Mouse (Mus musculus) frontal cortex, adult 2 months (tissue): ENCODE data around the gene Ltn1. TPM values are rescaled to one million over a fixed set of nuclear protein-coding genes. Genes with fewer than 3 reads are reported as not detected.
A peak's percentile ranks its signal among the peaks of the same experiment; 100 is the strongest.

Experiments used
- DNase-seq, 2 experiments: peaks; one replicate each; pipeline ENCODE4 v3.0.0; 2022; ENCODE audit warnings: low spot score in 1 of 2; ENCODE audit errors: extremely low spot score in 1 of 2
- polyA plus RNA-seq: library from polyadenylated mRNA; depleted of rRNA; stranded (reverse); fragments of >200 nt; gene quantifications from 2 replicates; pipeline ENCODE4 v1.2.3, GENCODE M21; 2012; rRNA removed

Gene Ltn1
- polyA plus RNA-seq, result 15.7 and 17.2 TPM in 2 replicates

DNA sequence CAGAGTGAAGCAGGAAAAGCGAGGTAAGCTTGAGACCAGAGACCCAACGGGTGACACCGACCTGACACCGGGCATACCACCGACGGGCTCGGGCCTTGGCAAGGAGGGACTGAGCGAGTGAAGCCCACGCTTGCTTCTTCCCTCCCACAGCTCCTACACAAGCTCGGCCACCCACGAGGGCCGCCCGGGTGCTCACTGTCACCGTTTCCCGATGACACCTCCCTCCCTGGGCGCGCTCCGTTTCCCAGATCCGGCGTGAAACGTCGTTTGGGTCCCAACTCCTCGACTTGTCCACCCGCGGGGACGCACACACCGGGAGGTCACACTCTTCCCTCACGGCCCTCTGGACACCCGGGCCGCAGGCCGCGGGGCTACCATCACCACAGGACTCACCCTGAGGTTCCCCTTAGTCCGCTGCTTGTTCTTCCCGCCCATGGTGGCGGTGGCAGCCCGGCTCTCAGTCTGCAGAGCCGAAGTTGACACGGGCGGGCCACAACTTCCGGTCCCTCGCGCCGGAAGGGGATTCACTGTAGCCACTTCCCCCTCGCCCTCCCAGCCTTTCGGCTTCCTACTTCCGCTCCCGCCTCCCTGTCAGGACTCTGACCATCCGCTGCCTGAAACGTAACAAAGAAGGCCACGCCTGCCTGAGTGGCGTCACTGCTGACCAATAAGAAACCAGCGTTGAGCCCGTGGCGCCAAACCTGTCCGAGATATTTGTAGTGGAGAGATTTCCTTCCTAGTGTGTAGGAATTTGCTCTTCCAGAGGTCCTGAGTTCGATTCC, at the start of gene Ltn1:
Ltn1 (minus strand) TSS at position 580 of the 782 bp plus-strand sequence.
- DNase-seq, result peak; percentile 98 to 99

DNA sequence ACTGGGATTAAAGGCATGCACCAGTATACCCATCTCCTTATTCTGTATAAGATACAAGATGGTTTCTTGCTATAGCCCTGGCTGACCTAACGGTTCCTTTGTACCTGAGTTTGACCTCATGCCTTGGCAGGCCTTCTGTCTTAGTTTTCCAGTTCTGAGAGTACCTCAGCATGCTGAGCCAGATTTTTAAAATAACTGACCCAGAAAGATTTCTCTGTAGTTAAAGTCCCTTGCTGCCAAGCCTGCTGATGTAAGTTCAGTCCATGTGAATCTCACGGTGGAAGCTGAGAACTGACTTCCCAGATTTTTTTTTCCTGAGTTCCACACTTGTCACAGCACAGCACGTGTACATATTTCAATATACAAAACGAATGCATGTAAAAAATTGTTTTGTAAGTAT, 38.2 kb upstream of the Ltn1 start:
- no peak for DNase-seq

DNA sequence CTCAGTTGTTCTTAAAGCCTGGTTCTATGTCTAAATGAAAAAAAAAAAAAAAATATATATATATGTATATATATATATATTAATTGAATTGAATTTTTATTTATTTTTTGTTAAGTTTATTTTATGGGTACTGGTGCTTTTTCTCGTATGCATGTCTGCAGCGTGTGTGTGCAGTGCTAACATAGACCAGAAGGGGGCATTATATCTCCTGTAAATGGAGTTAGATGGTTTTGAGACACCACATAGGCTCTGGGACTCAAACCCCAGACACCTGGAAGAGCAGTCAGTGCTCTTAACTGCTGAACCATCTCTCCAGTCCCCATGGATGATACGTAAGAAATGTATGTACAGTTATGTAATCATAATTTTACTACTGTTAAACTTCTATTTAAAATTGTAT, 26.3 kb upstream of the Ltn1 start:
- no peak for DNase-seq

DNA sequence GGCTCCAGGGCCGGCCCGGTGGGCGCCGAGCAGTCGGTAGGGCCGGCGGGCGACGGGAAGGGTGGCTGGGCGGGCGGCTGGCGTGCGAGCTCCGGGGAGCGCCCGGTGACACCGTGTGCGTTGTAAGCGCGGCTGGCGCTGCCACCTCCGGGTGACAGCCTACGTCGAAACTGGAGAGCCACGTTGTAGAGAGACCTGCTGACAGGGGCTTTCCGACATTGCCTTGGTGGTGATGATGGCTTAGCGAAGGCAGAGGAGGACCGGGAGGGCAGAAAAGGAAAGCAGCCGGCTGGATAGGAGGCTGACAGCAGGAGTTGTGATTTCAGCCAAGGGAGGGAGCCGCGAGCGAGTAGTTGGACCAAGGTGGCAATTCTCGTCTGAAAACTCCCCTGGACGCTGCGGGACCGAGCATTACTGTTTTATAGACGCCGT, 22.8 kb upstream of the Ltn1 start:
- DNase-seq, result peak in 1 of 2 experiments; percentile 42

DNA sequence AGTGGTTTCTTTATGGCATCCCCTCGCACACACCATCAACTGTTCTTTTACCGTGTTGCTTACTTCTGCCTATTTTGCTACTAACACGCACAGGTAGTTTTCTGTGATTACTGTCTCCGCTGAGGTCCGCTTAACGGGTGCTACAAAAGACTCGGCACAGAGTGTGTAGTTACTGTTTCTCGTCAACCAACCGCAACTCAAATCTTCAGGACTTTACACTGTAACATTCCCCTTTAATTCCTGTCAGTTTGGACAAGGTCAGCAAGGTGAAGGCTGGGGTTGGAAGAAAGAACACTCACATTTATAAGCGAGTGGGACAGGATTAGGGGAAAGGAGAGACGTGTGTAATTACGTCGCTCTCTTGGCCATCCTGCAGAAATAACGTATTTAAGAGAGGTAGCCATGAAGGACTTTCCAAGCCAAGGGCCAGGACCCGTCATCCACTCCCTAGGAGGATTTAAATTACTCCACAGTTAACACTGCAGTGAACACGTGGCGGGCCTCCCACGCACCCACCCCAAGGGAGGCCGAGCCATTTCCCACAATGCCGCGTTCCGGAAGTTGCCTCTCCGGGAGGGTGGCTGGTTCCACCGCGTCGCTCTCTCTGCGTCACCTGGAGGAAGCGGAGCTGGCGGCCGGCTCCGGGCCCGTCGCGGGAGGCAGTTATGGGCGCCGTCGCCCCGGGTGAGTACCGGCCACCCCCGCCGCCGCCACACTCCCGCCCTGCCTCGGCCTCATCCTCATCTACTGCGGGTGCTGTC, 22.2 kb upstream of the Ltn1 start, which contains the start of gene Usp16:
Usp16 (plus strand) TSS at position 285 of the 761 bp plus-strand sequence.
- peak; percentile 81 to 97 for DNase-seq

DNA sequence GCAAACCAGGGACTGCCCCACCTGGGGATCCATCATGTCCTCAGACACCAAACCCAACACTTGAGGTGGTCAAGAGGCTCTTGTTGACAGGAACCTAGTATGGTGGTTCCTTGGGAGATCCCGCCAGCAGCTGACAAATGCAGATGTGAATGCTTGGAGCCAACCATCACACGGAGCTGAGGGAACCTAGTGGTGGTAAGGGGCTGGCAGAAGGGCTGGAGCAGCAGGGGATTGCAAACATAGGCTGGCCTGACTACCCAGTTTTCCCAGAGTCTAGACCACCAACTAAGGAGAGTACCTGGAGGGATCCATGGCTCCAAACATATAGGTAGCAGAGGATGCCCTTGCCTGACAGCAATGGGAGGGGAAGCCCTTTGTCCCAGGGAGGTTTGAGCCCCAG, 20.8 kb upstream of the Ltn1 start:
- no peak for DNase-seq

DNA sequence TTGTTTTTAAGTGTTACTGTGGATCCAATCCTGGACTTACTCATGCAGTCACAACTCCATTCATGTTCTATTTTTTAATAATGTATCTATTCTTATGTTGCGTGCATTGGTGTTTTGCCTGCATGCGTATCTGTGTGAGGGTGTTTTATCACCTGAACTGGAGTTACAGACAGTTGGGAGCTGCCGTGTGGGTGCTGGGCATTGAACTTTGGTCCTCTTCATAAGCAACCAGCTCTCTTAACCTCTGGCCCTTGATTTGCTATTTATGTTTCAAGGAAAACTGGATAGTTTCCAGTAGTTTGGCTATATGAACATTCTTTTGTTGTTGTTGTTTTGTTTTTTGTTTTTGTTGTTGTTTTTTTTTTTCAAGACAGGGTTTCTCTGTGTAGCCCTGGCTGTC, 13.1 kb upstream of the Ltn1 start:
- no peak for DNase-seq

DNA sequence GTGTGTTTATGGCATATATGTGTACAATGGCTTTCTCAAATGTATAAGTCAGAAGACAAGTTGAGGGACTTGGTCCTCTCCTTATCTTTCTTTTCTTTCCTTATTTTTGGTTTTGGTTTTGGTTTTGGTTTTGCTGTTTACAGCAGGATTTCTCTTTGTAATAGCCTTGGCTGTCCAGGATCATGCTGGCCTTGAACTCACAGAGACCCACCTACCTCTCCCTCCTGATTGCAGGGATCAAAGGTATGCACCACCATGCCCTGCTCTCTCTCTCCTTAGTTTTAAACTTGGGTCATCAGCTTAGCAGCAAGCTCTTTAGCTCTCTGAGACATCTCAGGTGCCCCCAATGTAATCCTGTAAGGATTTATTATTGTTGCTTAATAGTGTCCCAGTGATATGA, 12.7 kb upstream of the Ltn1 start:
- no peak for DNase-seq

DNA sequence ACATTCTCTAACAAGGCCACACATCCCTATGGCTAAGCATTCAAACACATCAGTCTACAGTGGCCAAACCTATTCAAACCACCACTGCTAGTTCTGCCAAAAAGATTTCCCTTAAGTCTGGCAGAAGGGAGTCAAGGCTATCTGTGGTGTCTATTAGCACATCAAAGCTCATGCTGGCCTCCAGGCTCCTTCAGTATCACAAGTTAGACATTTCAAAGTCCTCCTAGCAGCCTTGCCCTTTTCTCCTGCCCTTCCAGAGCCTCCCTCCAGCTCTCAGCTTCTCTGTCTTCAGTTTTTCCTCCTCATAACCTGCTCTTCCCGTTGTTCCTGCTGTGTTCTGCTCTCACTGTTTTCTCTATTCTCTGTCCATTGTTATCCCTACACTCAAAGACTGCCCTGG, 11.7 kb upstream of the Ltn1 start:
- no peak for DNase-seq

DNA sequence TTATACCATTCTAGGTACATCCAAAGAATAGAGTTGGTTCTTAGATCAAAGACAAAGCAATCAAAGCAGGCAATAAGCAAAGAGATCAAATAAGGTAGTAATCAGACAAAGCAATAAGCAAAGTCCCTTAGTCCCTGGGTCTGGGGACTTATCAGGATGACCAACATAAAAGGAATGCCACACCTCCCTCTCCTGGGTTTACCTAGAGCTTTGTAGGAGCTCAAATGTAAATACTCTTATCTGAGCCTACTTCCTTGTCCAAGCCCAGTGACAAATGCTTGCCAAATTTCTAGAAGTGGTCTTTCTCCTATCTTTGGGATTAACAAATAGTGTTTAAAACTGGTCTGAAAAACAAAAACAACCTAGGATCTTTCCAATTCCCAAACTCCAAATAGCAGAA, 10.8 kb upstream of the Ltn1 start:
- DNase-seq, result no peak

DNA sequence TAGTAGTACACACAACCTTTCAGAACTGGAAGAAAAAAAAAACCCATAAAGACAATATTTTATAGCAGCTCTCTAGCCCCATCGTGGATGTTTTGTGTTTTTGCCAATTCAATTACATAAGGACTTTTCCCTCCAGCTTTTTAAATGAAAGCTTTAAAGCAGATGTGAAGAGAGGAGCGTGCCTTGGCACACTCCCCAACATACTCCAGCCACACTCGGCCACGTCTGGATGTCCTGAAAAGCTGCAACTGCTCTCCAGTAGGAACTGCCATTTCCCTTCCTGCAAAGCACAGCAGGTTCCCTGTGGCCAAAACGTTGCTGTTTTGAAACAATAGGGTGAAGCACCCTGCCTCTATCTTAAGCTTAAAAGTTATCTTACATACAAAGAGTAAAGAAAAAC, 9.9 kb upstream of the Ltn1 start:
- DNase-seq, result no peak

DNA sequence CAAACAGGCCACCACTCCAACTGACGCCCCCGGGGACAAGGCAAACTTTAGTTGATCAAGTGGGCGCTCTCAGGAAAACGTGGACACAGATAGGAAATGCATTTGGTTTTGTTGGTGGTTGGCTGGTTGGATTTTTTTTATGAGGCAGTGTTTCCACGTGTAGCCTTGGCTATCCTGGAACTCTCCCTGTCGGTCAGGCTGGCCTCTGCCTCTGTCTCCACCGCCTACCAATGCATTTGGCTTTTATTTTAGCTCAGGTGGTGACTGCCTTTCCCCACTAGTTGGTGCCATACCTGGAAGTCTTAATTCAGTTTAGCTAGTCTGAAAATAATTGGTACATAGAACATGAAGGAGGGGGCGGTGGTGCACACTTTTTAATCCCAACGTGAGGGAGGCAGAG, 8.7 kb upstream of the Ltn1 start:
- DNase-seq, result no peak

DNA sequence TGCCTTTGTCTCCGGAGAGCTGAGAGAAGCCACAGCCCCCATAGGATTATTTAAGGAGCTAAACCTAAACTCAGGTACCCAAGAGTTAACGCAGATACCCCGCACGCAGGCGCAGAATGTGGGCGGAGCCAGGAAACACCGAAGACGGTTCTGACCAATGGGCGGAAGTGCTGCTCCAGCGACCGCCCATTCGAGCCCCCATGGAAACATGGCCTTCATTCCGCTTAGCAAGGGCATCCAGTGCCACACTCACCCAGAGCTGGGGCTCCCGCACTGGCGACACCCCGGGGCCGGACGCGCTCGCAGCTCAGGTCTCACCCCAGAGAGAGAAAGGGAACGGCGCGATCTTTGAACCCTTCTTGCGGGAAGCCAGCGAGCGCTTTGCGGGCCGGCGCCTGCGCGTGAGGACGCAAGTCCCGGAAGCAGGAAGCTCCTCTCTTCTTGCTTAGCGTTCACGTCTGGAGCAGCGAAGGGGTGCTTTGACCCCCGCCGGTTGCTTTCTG, 7.8 kb upstream of the Ltn1 start, which contains the start of gene Rwdd2b:
Rwdd2b (minus strand) TSS at position 390 of the 503 bp plus-strand sequence.
- DNase-seq, result peak; percentile 82 to 95

DNA sequence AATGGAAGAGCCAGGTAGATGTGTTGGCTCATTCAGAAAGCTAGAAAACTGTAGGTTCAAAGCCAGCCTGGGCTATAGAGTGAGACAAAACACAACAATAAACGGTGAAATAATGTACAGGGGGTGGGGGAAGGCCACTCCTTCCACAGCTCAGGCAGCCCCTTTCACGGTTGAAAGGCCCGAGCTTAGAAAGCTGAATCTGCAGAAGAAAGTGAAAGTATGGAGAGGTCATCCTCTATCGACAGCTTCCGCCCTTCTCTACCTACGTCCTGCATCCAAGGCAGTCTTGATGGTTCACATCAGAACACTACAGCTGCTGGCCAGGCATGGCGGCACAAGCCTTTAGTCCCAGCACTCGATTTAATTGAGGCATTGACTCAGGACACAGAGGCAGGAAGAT, 6.3 kb upstream of the Ltn1 start:
- no peak for DNase-seq

DNA sequence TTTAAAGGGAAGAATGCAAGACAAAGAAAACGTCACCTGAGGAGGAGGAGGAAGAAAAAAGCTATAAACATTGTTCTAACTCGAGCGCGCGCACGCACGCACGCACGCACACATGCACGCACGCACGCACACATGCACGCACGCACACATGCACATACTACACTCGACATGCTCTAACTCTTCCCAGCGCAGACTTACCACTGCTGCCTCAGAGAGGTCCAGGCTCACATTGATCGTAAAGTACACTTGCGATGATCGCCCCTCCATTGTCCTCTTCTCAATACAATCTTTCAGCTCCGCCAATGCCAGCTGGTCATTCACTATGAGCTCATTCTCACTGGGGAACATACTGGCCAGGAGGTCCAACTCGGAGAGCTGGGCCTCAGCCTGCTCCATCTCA, 4.7 kb upstream of the Ltn1 start:
- DNase-seq, result no peak

DNA sequence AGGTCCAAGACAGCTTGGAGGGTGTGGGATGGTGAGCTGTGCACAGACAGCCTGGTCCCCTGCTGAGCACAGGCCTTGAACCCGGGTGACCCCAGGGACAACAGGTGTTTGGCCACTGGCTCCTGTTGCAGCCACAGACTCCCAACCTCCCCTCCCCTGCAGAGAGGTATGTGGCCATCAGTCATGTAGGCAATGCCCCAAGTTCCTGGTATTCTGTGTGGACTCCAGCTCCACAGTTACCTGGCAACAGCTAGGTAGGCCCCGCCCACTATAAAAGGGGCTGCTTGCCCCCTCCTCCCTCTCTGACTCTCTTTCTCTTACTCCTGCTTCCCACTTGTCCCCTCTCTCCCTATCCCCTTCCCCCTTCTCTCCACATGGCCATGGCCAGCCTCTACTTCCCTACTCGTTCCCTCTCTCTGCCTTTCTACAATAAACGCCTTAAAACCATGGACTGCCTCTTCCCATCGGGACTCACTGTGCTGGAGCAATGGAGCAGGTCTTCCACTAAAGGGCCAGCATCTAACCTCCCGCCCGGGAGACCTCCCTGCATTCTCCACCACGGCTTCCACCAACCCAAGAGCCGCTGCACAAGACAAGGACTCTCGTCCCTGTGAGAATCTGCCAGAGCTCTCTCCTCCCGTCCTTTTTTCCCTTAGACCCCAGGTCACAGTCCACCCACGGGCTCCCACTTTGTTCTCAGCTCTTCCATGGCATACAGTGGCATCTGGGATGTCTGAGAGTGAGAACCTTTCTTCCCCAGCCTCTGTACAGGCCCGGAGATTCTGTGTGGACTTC, 3.2 kb upstream of the Ltn1 start:
- no peak for DNase-seq

DNA sequence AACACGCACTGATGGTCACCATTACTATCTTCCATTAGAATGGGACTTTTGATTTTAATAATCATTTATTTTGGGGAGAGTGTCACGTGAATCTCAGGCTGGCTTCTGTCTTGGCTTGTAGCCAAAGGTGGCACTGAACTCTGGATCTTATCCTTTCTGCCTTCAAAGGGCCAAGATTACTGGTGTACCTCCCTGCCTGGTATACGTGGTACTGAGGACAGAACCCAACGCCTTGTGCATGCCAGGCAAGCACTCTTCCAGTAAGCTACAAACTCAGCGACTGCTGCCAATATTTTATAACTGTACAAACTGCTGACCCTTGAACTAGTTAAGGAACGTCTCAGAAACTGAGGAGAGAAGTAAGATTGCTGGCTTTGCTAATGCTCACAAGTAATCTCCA, 2.5 kb upstream of the Ltn1 start:
- DNase-seq, result no peak

DNA sequence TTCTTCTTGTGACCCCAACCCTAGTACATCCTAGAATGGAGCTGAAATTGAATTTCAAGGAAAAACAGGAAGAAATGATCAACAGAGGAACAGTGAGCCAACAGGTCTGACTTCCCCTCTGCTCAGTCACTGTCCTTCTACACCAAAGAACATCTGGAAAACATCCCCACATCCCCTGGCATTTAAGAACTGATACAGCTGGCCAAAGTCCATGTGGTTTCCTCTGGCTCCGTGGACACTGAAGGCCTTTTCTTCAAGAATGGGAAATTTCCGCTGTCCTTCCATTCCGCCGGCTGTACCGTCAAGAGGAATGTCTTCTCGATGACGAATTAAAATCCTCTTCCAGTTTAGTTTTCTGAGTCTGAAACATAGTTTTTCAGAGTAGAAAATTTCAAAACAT, 1.9 kb upstream of the Ltn1 start:
- no peak for DNase-seq

DNA sequence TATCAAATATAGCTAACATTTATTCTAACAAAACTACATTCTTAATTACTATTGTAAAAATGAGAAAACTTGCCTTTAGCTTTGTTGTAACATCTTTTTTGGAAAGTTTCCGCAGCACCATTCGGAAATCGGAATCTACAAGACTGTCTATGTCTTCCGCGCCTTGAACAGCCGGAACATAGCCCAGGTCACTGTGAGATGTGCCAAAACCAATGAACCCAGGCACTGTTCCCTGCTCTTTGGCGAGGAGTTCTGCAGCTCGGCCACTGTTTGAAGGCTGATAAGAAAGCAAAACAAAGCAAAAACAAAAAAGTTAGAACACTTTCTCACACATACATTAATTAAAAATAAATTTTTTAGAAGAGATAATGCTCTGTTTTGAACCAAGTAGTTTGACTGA, 4.9 kb downstream of the Ltn1 start:
- DNase-seq, result no peak

DNA sequence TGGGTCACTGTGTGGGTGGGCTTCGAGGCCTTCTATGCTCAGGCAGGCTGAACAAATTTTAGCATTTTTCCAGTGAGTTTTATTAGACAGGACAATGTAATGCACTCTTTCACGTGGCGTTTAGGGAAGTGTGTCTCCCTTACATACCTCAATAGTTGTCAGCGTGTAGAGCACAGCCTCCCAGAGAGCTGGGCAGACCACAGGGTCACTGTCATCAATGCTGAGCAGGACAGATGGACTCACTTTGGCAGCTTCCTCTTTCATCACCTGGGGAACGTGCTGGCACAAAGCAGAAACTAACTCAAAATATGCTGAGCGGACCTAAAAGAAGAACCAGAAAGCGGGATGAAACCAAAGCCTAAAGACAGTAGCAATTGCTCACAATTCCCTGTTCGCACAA, 11.8 kb downstream of the Ltn1 start:
- no peak for DNase-seq

DNA sequence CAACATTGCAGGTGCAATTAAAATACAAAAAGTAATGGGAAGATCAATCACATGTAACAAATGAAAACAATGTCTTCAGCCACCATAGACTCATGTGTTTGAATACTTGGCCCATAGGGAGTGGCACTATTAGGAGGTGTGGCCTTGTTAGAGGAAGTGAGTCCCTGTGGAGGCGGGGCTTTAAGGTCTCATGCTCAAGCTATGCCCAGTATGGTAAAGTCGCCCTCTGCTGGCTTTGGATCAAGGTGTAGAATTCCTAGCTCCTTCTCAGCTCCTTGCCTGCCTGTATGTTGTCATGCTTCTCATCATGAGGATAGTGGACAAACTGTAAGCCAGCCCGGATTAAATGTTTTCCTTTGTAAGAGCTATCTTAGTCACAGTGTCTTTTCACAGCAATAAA, 27.4 kb downstream of the Ltn1 start:
- no peak for DNase-seq
